Mouse (Mus musculus): Measurements from ENCODE around the gene Timmdc1.

DNA sequence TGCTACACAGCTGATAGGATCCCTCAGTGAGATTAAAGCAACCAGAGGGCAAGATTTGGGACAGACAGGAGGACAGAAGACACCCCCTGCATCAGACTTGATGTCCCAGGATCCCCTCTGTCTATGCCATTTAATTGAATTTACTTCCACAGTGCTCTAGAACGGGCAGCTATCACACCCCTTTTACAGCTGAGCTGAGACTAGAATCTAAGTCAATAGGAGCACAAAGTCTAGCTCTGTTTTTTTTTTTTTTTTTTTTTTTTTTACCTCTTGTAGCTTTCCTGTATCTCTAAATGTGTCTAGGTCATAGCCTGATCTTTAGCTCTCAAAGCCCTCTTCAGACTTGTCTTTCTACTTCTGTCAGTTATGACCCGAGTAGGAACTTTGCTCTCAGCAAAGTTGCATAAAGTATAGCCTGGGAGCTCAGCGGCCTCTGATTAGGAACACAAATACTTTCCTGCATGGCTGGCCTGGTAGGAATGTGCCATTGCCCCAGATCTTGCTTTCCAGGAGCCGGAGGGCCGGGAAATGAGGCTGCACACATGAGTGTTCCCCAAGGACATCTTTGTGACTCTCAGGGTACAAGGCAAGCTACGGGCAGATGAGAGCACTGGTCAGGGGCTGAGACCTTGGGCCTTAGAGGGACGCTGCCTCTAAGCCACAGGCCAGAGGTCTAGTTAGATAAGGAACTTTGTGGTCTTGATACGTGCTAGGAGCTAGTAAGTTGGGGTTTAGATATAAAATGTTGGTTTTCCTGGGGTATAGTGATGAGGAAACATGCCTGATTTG, 54.4 kb downstream of the Timmdc1 start:
- TF ChIP-seq POLR2A (IDR thresholded peaks at IDR 0.05; ENCODE audit: insufficient read depth, low read depth, low read length) (no peak), CTCF (IDR thresholded peaks at IDR 0.05) (no peak)
